In genomic region chr2:119324576-119325318, GRCm38 (mm10) we compare ENCODE assay signal across 8 mouse cellular contexts. TPM values are rescaled to one million over a fixed set of nuclear protein-coding genes. Genes with fewer than 3 reads are reported as not detected.
DNase-seq lines count a peak whose midpoint lies in the region; ATAC-seq lines count a peak whose summit lies in the region.

No protein-coding gene starts in this region.

- no peak for ATAC-seq in megakaryocyte, adult 5-6 weeks (ENCODE audit: poor library complexity, severe bottlenecking)
- ATAC-seq in heart, embryonic 14.5 days (ENCODE audit: insufficient number of reproducible peaks, insufficient read depth, low FRiP score, low read depth) = no peak
- ATAC-seq in midbrain, embryonic 14.5 days (ENCODE audit: low FRiP score, low TSS enrichment) = no peak

- H3K4me2 ChIP-seq in heart, embryonic 14.5 days (ENCODE audit: low read length) = peak overlapping the region; percentile 97
- peak overlapping the region; percentile 80 for H3K4me2 ChIP-seq in midbrain, embryonic 14.5 days (ENCODE audit: low read length)

- H3K27me3 ChIP-seq in megakaryocyte, embryonic 14.5 days (replicated peaks) = peaks cover 93% of the 10 kb centered on the region
- H3K27me3 ChIP-seq in heart, embryonic 14.5 days (ENCODE audit: control insufficient read depth, insufficient read depth, low read length) = peaks cover 85% of the 10 kb centered on the region
- H3K27me3 ChIP-seq in midbrain, embryonic 14.5 days (ENCODE audit: control insufficient read depth, insufficient read depth, low read length) = peaks cover 90% of the 10 kb centered on the region

- peak overlapping the region; percentile 75 for H3K9ac ChIP-seq in heart, embryonic 14.5 days (ENCODE audit: low read length)
- H3K9ac ChIP-seq in midbrain, embryonic 14.5 days (replicated peaks; ENCODE audit: low read length) = no peak overlapping the region

- H3K4me1 ChIP-seq in megakaryocyte, embryonic 14.5 days = peaks cover 64% of the 10 kb centered on the region
- peaks cover 17 to 56% of the 10 kb centered on the region in 2 experiments for H3K4me1 ChIP-seq in heart, embryonic 14.5 days (ENCODE audit: control insufficient read depth in 2 of 2, insufficient read depth in 2 of 2, low read length in 2 of 2)
- H3K4me1 ChIP-seq in midbrain, embryonic 14.5 days (ENCODE audit: control insufficient read depth, insufficient read depth, low read length) = peaks cover 47% of the 10 kb centered on the region

- peaks cover 16% of the 10 kb centered on the region for H3K9me3 ChIP-seq in megakaryocyte, embryonic 14.5 days
- H3K9me3 ChIP-seq in heart, embryonic 14.5 days (ENCODE audit: control insufficient read depth, low read length) = no peaks in the 10 kb centered on the region
- no peaks in the 10 kb centered on the region for H3K9me3 ChIP-seq in midbrain, embryonic 14.5 days (ENCODE audit: control insufficient read depth, low read length)

- no peak overlapping the region for H3K27ac ChIP-seq in heart, embryonic 14.5 days (replicated peaks in 1 of 2; ENCODE audit: control insufficient read depth in 1 of 2, insufficient read depth in 1 of 2, low read depth in 2 of 2, low read length in 2 of 2)
- no peak overlapping the region for H3K27ac ChIP-seq in midbrain, embryonic 14.5 days (replicated peaks; ENCODE audit: low read depth, low read length)

- H3K36me3 ChIP-seq in megakaryocyte, embryonic 14.5 days (replicated peaks; ENCODE audit: low read length) = no peaks in the 10 kb centered on the region
- 0 out of 2 replicates have a peak, but pooled peaks cover 3% of the 10 kb centered on the region for H3K36me3 ChIP-seq in heart, embryonic 14.5 days (ENCODE audit: control insufficient read depth, insufficient read depth, low read length)
- H3K36me3 ChIP-seq in midbrain, embryonic 14.5 days (ENCODE audit: control insufficient read depth, insufficient read depth, low read length) = no peaks in the 10 kb centered on the region

- 2% methylated on average over 32 of the region's 32 CpGs for WGBS in heart, embryonic 14.5 days
- under 1% methylated on average over 32 of the region's 32 CpGs for WGBS in midbrain, embryonic 14.5 days

- DNase-seq in kidney, postnatal 25 days = peak; percentile 79 to 85
- no peak for DNase-seq in midbrain, embryonic 14.5 days
- no peak for DNase-seq in right cerebral cortex, postnatal 4 days
- no peak for DNase-seq in gastrocnemius, adult 8-10 months (ENCODE audit: low spot score in 2 of 2)
- no peak for DNase-seq in adrenal gland, postnatal 25 days

- peak overlapping the region; percentile 92 for H3K4me3 ChIP-seq in megakaryocyte, embryonic 14.5 days (replicated peaks)
- H3K4me3 ChIP-seq in heart, embryonic 14.5 days (ENCODE audit: control insufficient read depth in 1 of 2, insufficient read depth in 1 of 2, low read depth in 1 of 2, low read length in 2 of 2) = peak overlapping the region; percentile 60 to 66
- peak overlapping the region; percentile 43 for H3K4me3 ChIP-seq in midbrain, embryonic 14.5 days (replicated peaks; ENCODE audit: low read depth, low read length)

RNA-seq across cellular contexts. Expression of gene Dll4, which starts 0.8 kb away (rescaled TPM):
- polyA plus RNA-seq in megakaryocyte, embryonic 14.5 days (2012; ENCODE audit: insufficient read depth, low replicate concordance) = not detected in 2 replicates
- total RNA-seq in megakaryocyte, adult 5-6 weeks (2015) = 0.09 TPM in 1 of 2 replicates, not detected in the other
- total RNA-seq in megakaryocyte, adult 5-6 weeks (2017) = not detected in 2 replicates
- polyA plus RNA-seq in heart, embryonic 14.5 days (2014; fragmentation: Nextera tagmentation; extraction: Ambion mirVana) = 6.9 and 8.8 TPM in 2 replicates
- 4.0 and 4.4 TPM in 2 replicates for polyA plus RNA-seq in midbrain, embryonic 14.5 days (2014; fragmentation: Nextera tagmentation; extraction: Ambion mirVana)
- total RNA-seq in gastrocnemius, adult 8-10 months (2022) = 1 to 10 TPM; 3.3 to 5.8 (median 3.9) TPM
- total RNA-seq in adrenal gland, postnatal 25 days (2021) = 8.0 and 12.9 TPM in 2 replicates

RNA-seq across cellular contexts. Expression of gene Chac1, which starts 26.3 kb away (rescaled TPM):
- polyA plus RNA-seq in megakaryocyte, embryonic 14.5 days (2012; ENCODE audit: insufficient read depth, low replicate concordance) = 33.0 and 93.9 TPM in 2 replicates
- 0.39 and 1.1 TPM in 2 replicates for total RNA-seq in megakaryocyte, adult 5-6 weeks (2015)
- total RNA-seq in megakaryocyte, adult 5-6 weeks (2017) = 0.51 and 1.3 TPM in 2 replicates
- polyA plus RNA-seq in heart, embryonic 14.5 days (2014; fragmentation: Nextera tagmentation; extraction: Ambion mirVana) = 0.32 and 0.67 TPM in 2 replicates
- 5.0 and 8.4 TPM in 2 replicates for polyA plus RNA-seq in midbrain, embryonic 14.5 days (2014; fragmentation: Nextera tagmentation; extraction: Ambion mirVana)
- total RNA-seq in gastrocnemius, adult 8-10 months (2022) = 100 to 1,000 TPM in 1 of 4 experiments, 10 to 100 TPM in 3; 59.1 to 158 (median 73.1) TPM
- 5.0 and 10.2 TPM in 2 replicates for total RNA-seq in adrenal gland, postnatal 25 days (2021)

RNA-seq across cellular contexts. Expression of gene Vps18, which starts 36.2 kb away (rescaled TPM):
- polyA plus RNA-seq in megakaryocyte, embryonic 14.5 days (2012; ENCODE audit: insufficient read depth, low replicate concordance) = 8.8 and 11.1 TPM in 2 replicates
- total RNA-seq in megakaryocyte, adult 5-6 weeks (2015) = 8.9 and 9.0 TPM in 2 replicates
- 19.6 and 21.2 TPM in 2 replicates for total RNA-seq in megakaryocyte, adult 5-6 weeks (2017)
- polyA plus RNA-seq in heart, embryonic 14.5 days (2014; fragmentation: Nextera tagmentation; extraction: Ambion mirVana) = 7.8 and 8.7 TPM in 2 replicates
- 19.3 and 22.6 TPM in 2 replicates for polyA plus RNA-seq in midbrain, embryonic 14.5 days (2014; fragmentation: Nextera tagmentation; extraction: Ambion mirVana)
- total RNA-seq in gastrocnemius, adult 8-10 months (2022) = 10 to 100 TPM; 10.8 to 12.5 (median 11.5) TPM
- 18.5 and 21.1 TPM in 2 replicates for total RNA-seq in adrenal gland, postnatal 25 days (2021)

RNA-seq across cellular contexts. Expression of gene Rhov, which starts 53.7 kb away (rescaled TPM):
- 1.9 TPM in 1 of 2 replicates, not detected in the other for polyA plus RNA-seq in megakaryocyte, embryonic 14.5 days (2012; ENCODE audit: insufficient read depth, low replicate concordance)
- 0.16 and 0.59 TPM in 2 replicates for total RNA-seq in megakaryocyte, adult 5-6 weeks (2015)
- 0.28 and 0.81 TPM in 2 replicates for total RNA-seq in megakaryocyte, adult 5-6 weeks (2017)
- polyA plus RNA-seq in heart, embryonic 14.5 days (2014; fragmentation: Nextera tagmentation; extraction: Ambion mirVana) = 0.19 TPM in 1 of 2 replicates, not detected in the other
- 19.9 and 27.1 TPM in 2 replicates for polyA plus RNA-seq in midbrain, embryonic 14.5 days (2014; fragmentation: Nextera tagmentation; extraction: Ambion mirVana)
- not detected for total RNA-seq in gastrocnemius, adult 8-10 months (2022)
- total RNA-seq in adrenal gland, postnatal 25 days (2021) = 0.49 TPM in 1 of 2 replicates, not detected in the other

Comparison
In these comparisons a context has a peak if more than half of its experiments do, and no peak if none do; other contexts are left out.
1. DNase-seq: peak in kidney, postnatal 25 days (2 of 2); none in midbrain, embryonic 14.5 days (single experiment), right cerebral cortex, postnatal 4 days (single experiment), gastrocnemius, adult 8-10 months (0 of 2) and adrenal gland, postnatal 25 days (single experiment).
2. Peak in every context shown above with its lines, with median percentiles within 50 percentile points of each other: H3K4me3 ChIP-seq.